Mouse (Mus musculus) hindbrain, embryonic 14.5 days (tissue): ENCODE measurements around the gene Cacna2d1. TPM values are rescaled to one million over a fixed set of nuclear protein-coding genes. Genes with fewer than 3 reads are reported as not detected.

Experiments used
- ATAC-seq: fragments of 200-750 bp; cut with Nextera tagmentation; 2 replicates; pipeline ENCODE4 v1.8.0; 2017; ENCODE audit warnings: moderate number of reproducible peaks, mild to moderate bottlenecking, moderate TSS enrichment, moderate library complexity; ENCODE audit not compliant: low FRiP score
- DNase-seq: peaks from one replicate; pipeline ENCODE4 v3.0.0-alpha.2; 2015; ENCODE audit warnings: low spot score
- H3K27ac ChIP-seq: fragments of 300-500 bp; sonication (generic); 2 replicates; pipeline ENCODE4 v1.5.1; 2014; ENCODE audit warnings: mild to moderate bottlenecking, moderate library complexity
- H3K27me3 ChIP-seq: fragments of 300-500 bp; sonication (generic); 2 replicates; pipeline ENCODE4 v1.6.1; 2014; ENCODE audit warnings: mild to moderate bottlenecking, low read length, mixed read lengths; ENCODE audit not compliant: control insufficient read depth, insufficient read depth
- H3K36me3 ChIP-seq: fragments of 300-500 bp; sonication (generic); replicated peaks from 2 replicates; pipeline ENCODE4 v1.6.1; 2014; ENCODE audit not compliant: control insufficient read depth, insufficient read depth
- H3K4me1 ChIP-seq: fragments of 300-500 bp; sonication (generic); replicated peaks from 2 replicates; pipeline ENCODE4 v1.6.1; 2014; ENCODE audit warnings: antibody characterized with exemption, low read length, mixed read lengths; ENCODE audit not compliant: control insufficient read depth, insufficient read depth
- H3K4me2 ChIP-seq: fragments of 300-500 bp; sonication (generic); replicated peaks from 2 replicates; pipeline ENCODE4 v1.6.1; 2014; ENCODE audit warnings: mild to moderate bottlenecking, moderate library complexity
- H3K4me3 ChIP-seq: fragments of 300-500 bp; sonication (generic); replicated peaks from 2 replicates; pipeline ENCODE4 v1.5.1; 2014; ENCODE audit warnings: mild to moderate bottlenecking, low read length
- H3K9ac ChIP-seq: fragments of 300-500 bp; sonication (generic); 2 replicates; pipeline ENCODE4 v1.6.1; 2014
- H3K9me3 ChIP-seq: fragments of 300-500 bp; sonication (generic); 2 replicates; pipeline ENCODE4 v1.6.1; 2016; ENCODE audit warnings: low read length; ENCODE audit not compliant: control insufficient read depth
- WGBS: fragments of 180-500 bp; shearing (Covaris S2); extraction: QIAGEN DNeasy Blood & Tissue Kit; methylation state at CpG from one replicate; pipeline ENCODE4 v1.1.7; 2014; 5-methylcytosine and 5-hydroxymethylcytosine counted together
- polyA plus RNA-seq: library from polyadenylated mRNA; unstranded; fragments of >200 nt; fragmentation: Nextera tagmentation; extraction: Ambion mirVana; gene quantifications from 2 replicates; pipeline ENCODE4 v1.2.1, GENCODE M21; 2014

Gene Cacna2d1
- polyA plus RNA-seq, 1 experiment from 2014 or later = 40.3 TPM

DNA sequence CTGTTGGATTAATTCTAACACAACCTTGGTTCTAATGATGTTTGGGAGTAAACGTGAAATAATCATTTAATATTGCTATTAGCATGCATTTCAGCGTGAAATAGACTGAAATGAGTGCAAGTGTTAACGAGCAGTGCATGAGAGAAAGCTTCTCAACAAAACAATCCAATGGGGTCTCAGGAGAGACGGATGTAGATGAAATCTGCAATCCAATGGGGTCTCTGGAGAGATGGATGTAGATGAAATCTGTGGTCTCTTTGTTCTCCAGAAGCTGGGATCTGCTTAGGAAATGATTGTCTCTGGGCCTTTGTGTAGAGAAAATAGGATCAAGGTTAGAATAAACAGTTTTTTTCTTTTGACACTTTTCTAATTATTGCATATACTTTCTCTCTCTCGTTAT lies 95.0 kb downstream of the Cacna2d1 start:
- Histone ChIP-seq H3K9me3 (no peaks in the 10 kb centered on the region), H3K36me3 (no peaks in the 10 kb centered on the region), H3K27ac (no peak overlapping the region), H3K9ac (no peak overlapping the region), H3K4me3 (no peak overlapping the region), H3K4me1 (0 out of 2 replicates have a peak, but pooled peaks cover 11% of the 10 kb centered on the region), H3K27me3 (no peaks in the 10 kb centered on the region), H3K4me2 (no peak overlapping the region)
- ATAC-seq = 0 out of 2 replicates have a peak, but pooled peaks have one; percentile 38
- no peak for DNase-seq
- 33% methylated on average over 5 of the region's 5 CpGs for WGBS

DNA sequence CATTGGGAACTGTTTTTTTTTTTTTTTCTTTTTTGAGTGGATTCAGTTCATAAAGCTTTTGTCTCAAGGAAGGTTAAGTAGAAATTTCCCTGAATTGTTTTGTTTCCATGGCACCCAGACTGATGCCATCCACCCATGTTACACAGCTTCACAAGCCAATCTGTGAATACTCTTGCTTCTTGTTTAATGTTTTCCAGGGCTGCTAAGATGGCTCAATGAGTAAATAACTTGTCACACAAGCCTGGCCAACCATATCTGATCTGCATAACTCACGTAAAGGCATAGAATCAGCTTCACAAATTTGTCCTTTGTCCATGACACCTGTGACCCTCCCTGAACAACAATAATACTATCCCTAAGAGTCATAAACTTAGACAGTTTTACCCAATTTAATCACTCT lies 99.1 kb downstream of the Cacna2d1 start:
- Histone ChIP-seq H3K4me1 (peaks cover 3% of the 10 kb centered on the region; the same call in 1 of the 2 replicates), H3K9me3 (no peaks in the 10 kb centered on the region), H3K27ac (no peak overlapping the region), H3K4me2 (no peak overlapping the region), H3K36me3 (no peaks in the 10 kb centered on the region), H3K9ac (no peak overlapping the region), H3K27me3 (no peaks in the 10 kb centered on the region), H3K4me3 (no peak overlapping the region)
- DNase-seq = no peak
- no peak for ATAC-seq
- 63% methylated on average over 1 of the region's 1 CpGs for WGBS

DNA sequence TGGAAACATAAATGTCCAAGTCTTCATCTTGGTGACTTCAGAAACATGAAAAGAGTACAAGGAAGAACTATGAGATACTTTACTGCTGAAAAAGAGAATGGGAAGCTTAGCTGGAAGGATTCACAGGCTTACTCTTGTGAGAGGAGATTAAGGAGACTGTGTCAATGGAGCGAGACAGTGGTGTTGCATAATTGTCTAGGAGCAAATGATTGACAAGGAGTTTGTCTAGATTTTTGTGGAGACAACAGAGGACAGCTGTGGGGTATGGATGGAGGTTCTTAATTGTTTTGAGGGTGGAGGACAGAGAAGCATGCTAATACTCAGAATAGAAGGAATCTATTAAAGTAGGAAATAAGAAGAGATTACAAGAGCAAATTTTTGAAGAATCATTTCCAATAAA lies 100.8 kb downstream of the Cacna2d1 start:
- H3K4me2 ChIP-seq = no peak overlapping the region
- no peaks in the 10 kb centered on the region; the same call in 1 of the 2 replicates for H3K4me1 ChIP-seq
- H3K27ac ChIP-seq = no peak overlapping the region
- ATAC-seq (no peak), DNase-seq (no peak)
- no peaks in the 10 kb centered on the region for H3K36me3 ChIP-seq
- 50% methylated on average over 1 of the region's 1 CpGs for WGBS
- no peak overlapping the region for H3K9ac ChIP-seq
- H3K9me3 ChIP-seq = no peaks in the 10 kb centered on the region
- H3K4me3 ChIP-seq = no peak overlapping the region
- no peaks in the 10 kb centered on the region for H3K27me3 ChIP-seq

DNA sequence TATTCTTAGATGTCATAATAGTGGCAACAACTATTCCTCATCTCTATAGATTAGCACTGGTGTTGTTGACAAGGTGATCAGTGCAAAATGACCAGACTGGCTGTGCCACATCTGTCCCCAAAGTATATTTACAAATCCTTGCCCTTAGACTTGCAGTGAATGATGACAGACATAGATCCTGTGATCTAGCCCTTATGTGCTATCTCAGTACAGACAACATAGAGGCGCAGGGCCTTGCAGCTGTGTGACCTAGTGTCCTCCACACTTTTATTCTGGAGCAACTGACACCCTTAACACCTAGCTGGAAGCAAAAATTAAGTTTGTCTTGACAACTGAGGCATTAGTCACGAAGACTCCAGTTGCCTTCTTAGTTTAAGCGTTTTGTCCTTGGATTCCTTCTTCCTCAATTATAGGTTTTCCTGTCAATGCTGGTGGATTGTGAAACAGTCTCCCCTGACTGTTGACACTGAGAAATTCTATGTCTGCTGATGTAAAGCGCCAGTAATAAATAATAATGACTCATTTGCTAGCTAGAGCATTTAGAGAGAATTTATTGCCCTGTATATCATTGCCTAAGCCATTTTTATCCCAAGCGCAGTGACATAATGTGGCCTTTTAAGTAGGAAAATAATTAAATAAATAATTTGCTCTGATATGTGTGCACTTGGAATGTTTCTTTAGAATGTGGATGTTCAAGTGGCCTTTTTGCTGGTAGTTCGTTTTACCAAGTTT lies 110.8 kb downstream of the Cacna2d1 start:
- no peak for DNase-seq
- ATAC-seq = no peak
- no peaks in the 10 kb centered on the region for H3K4me1 ChIP-seq
- 89% methylated on average over 6 of the region's 6 CpGs for WGBS
- H3K4me2 ChIP-seq = no peak overlapping the region
- H3K4me3 ChIP-seq = no peak overlapping the region
- no peaks in the 10 kb centered on the region for H3K9me3 ChIP-seq
- no peaks in the 10 kb centered on the region for H3K27me3 ChIP-seq
- no peak overlapping the region for H3K27ac ChIP-seq
- no peaks in the 10 kb centered on the region for H3K36me3 ChIP-seq
- H3K9ac ChIP-seq = no peak overlapping the region

DNA sequence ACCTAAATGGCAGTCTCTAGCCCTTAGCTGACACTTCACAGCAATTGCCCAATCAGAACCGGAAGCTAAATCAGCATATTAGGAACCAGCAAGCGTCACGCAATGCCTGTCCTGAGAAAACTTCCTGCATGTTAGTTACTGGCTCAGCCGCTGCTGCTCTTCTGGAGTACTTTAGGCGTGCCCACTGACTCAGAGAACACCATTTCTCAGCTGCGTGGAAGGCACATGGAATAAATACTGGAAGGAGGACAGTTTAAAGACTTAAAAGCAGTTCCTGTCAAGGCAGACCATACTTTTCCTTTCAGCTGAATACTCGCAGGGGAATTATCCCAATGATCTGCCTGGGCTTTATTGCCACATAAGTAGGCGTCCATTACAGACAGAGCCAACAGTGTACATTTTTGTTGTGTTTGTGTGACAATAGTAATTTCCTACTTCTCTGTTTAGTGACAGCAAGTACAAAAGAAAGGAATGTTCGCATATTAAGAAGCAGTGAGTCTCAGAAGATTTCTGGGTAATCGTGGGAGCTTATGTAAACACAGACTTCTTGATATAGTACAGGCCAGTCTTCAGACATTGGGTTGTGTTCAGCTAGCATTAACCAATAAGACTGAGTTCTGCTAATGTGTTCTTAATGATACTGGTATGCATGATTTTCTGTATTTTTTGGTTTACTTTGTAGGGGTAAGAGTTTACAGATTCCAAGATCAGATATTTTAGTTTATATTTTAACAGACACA lies 113.1 kb downstream of the Cacna2d1 start:
- Histone ChIP-seq H3K27ac (peak overlapping the region; percentile 20; the same call in 1 of the 2 replicates), H3K4me1 (no peaks in the 10 kb centered on the region), H3K27me3 (no peaks in the 10 kb centered on the region), H3K36me3 (no peaks in the 10 kb centered on the region), H3K4me3 (no peak overlapping the region), H3K4me2 (no peak overlapping the region), H3K9ac (no peak overlapping the region), H3K9me3 (no peaks in the 10 kb centered on the region)
- ATAC-seq = no peak
- no peak for DNase-seq
- 66% methylated on average over 10 of the region's 10 CpGs for WGBS

DNA sequence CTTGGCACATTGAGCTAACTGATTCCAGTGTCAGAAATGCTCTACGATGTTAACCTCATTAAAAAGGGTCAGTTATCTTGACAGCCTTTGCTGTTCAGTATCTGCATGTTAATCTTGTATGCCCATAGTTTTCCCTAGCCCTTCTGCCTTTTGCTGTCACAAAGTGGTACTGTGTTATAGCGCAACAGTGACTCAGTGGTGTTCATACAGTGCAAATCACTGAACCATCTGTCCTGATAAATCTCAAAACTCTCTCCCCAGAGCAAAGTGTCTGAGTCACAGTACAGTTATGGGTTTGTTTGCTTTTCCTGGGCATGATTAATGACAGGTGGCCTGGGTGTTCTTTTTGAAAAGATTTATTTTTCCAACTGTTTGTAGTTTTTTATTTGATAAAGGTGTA lies 122.3 kb downstream of the Cacna2d1 start:
- WGBS = 62% methylated on average over 2 of the region's 2 CpGs
- Histone ChIP-seq H3K27ac (no peak overlapping the region), H3K4me1 (no peaks in the 10 kb centered on the region), H3K27me3 (no peaks in the 10 kb centered on the region), H3K36me3 (no peaks in the 10 kb centered on the region), H3K4me3 (no peak overlapping the region), H3K4me2 (no peak overlapping the region), H3K9me3 (no peaks in the 10 kb centered on the region), H3K9ac (no peak overlapping the region)
- ATAC-seq = no peak
- DNase-seq = no peak

DNA sequence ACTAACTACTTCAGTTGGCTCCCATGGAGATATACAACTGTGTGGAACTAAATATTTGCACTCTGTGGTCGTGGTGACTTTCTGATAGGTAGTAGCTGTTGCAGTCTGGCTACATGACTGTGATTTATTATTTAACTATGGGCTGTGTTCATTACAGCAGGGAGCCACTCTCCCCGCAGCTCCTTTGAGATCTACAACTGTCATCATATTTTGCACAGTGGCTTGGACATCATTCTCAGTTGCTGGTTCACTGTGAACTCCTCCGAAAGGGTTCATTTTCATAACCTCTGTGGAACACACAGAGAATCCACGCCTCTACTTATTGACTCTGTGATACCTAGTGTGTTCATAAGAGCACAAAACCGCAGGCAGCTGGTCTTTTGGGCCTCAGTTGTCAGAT lies 128.3 kb downstream of the Cacna2d1 start:
- no peaks in the 10 kb centered on the region for H3K27me3 ChIP-seq
- H3K4me1 ChIP-seq = peaks cover 8% of the 10 kb centered on the region; the same call in 1 of the 2 replicates
- DNase-seq (no peak), ATAC-seq (peak; percentile 66)
- H3K4me3 ChIP-seq = no peak overlapping the region
- WGBS = 20% methylated on average over 5 of the region's 5 CpGs
- H3K36me3 ChIP-seq = no peaks in the 10 kb centered on the region
- H3K4me2 ChIP-seq = no peak overlapping the region
- no peak overlapping the region for H3K9ac ChIP-seq
- no peaks in the 10 kb centered on the region for H3K9me3 ChIP-seq
- 0 out of 2 replicates have a peak overlapping the region, but pooled peaks have one; percentile 54 for H3K27ac ChIP-seq

DNA sequence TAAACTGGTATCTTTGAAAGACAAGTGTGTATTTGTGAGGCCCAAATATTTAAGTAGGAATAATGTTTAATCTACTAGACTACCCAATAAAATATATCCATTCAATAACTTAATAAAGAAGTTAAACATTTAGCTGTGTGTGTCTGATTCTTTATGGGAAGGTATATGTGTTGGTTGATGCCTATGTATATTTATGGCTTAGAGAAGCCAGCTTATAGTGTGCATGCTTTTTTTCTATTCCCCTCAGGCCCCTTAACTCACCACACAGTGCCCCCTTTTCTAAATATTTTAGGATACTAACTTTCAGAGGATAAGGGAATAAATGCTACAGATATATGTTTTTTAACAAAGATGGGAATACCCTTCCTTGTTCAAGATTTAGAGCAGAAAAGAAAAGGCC lies 128.8 kb downstream of the Cacna2d1 start:
- ATAC-seq (no peak), DNase-seq (no peak)
- H3K4me1 ChIP-seq = peaks cover 8% of the 10 kb centered on the region; the same call in 1 of the 2 replicates

DNA sequence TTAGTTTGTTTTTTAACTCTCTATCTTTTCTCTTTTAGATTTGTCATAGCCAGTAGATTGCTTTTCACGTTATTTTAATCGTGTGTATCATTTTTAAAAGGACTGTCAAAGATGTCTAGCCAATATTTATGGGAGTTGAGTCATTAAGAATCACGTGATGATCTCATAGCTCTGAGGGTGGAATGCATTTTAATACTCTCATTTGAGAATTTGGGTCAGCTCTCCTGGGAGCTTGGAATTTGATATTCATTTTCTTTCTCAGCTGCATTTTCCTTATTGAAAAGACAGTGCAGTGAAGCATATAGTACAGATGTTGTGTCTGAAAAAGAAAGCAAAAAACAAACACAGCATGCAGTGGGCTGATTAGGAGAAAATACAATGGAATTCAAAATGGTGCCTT lies 129.5 kb downstream of the Cacna2d1 start:
- Histone ChIP-seq H3K36me3 (no peaks in the 10 kb centered on the region), H3K27ac (peak overlapping the region; percentile 43; the same call in 1 of the 2 replicates), H3K9me3 (no peaks in the 10 kb centered on the region), H3K27me3 (no peaks in the 10 kb centered on the region), H3K9ac (no peak overlapping the region), H3K4me3 (no peak overlapping the region), H3K4me2 (no peak overlapping the region), H3K4me1 (peaks cover 8% of the 10 kb centered on the region; the same call in 1 of the 2 replicates)
- 54% methylated on average over 3 of the region's 3 CpGs for WGBS
- DNase-seq (no peak), ATAC-seq (no peak)

More for the DNA sequence above, 128.8 kb downstream of the Cacna2d1 start:
- no peaks in the 10 kb centered on the region for H3K36me3 ChIP-seq
- H3K27me3 ChIP-seq = no peaks in the 10 kb centered on the region
- H3K4me3 ChIP-seq = no peak overlapping the region
- H3K9me3 ChIP-seq = no peaks in the 10 kb centered on the region
- H3K27ac ChIP-seq = peak overlapping the region; percentile 43; the same call in 1 of the 2 replicates
- no peak overlapping the region for H3K4me2 ChIP-seq
- no peak overlapping the region for H3K9ac ChIP-seq
